Mouse (Mus musculus) CH12.LX (cell line): Measurements from ENCODE around the gene Tmem231. TPM values are rescaled to one million over a fixed set of nuclear protein-coding genes. Genes with fewer than 3 reads are reported as not detected.

ENCODE experiments used
- DNase-seq: peaks from one replicate; pipeline ENCODE4 v3.0.0-alpha.2; 2013; ENCODE audit errors: extremely low read depth
- H3K27ac ChIP-seq: 2 replicates; pipeline ENCODE4 v1.5.1; 2012; ENCODE audit warnings: low read depth, mild to moderate bottlenecking, control low read depth, moderate library complexity; ENCODE audit not compliant: insufficient read depth
- H3K27me3 ChIP-seq: replicated peaks from 2 replicates; pipeline ENCODE3; 2012; ENCODE audit warnings: inconsistent platforms
- H3K36me3 ChIP-seq, 2 experiments: replicated peaks in 1 of 2; 2 replicates each; pipeline versions ENCODE3 to v1.6.1; 2012; ENCODE audit warnings: inconsistent platforms in 1 of 2, low read length in 1 of 2, mild to moderate bottlenecking in 1 of 2, mixed read lengths in 1 of 2, moderate library complexity in 1 of 2; ENCODE audit not compliant: control insufficient read depth in 1 of 2, insufficient read depth in 1 of 2
- H3K4me1 ChIP-seq, 2 experiments: 2 replicates each; pipeline ENCODE4 v1.6.1; 2012; ENCODE audit warnings: inconsistent platforms in 1 of 2, moderate library complexity in 1 of 2; ENCODE audit not compliant: insufficient read depth in 2 of 2, control insufficient read depth in 1 of 2
- H3K4me2 ChIP-seq: 2 replicates; pipeline ENCODE4 v1.6.1; 2012; ENCODE audit warnings: low read depth, mild to moderate bottlenecking, control low read depth; ENCODE audit not compliant: poor library complexity, insufficient read depth, severe bottlenecking
- H3K4me3 ChIP-seq, 3 experiments: fragments of 150-350 bp in 1 of 3; sonication (generic) in 1 of 3; replicated peaks in 1 of 3; 2 replicates each; pipeline versions ENCODE3 to v1.5.1; 2011 to 2012; ENCODE audit warnings: low read depth in 2 of 3, low read length in 2 of 3, mild to moderate bottlenecking in 2 of 3, moderate library complexity in 2 of 3, control low read depth in 1 of 3, improper control_type of control experiment in 1 of 3, inconsistent platforms in 1 of 3, mixed read lengths in 1 of 3; ENCODE audit not compliant: poor library complexity in 1 of 3
- H3K79me2 ChIP-seq: replicated peaks from 2 replicates; pipeline ENCODE4 v1.6.1; 2012; ENCODE audit warnings: mild to moderate bottlenecking, moderate library complexity; ENCODE audit not compliant: control insufficient read depth, poor library complexity, insufficient read depth, severe bottlenecking; ENCODE audit errors: extremely low read depth
- H3K9ac ChIP-seq: 2 replicates; pipeline ENCODE4 v1.6.1; 2012; ENCODE audit warnings: low read depth, mild to moderate bottlenecking, control low read depth, moderate library complexity; ENCODE audit not compliant: insufficient read depth
- H3K9me3 ChIP-seq: replicated peaks from 2 replicates; pipeline ENCODE3; 2012; ENCODE audit warnings: low read length, inconsistent platforms, mixed read lengths
- CTCF ChIP-seq, 2 experiments: IDR thresholded peaks in 1 of 2; conservative IDR thresholded peaks in 1 of 2; 2 replicates each; pipeline ENCODE4 v1.5.1; 2011 to 2012; ENCODE audit warnings: low read depth in 2 of 2, low read length in 2 of 2, improper control_type of control experiment in 1 of 2, inconsistent platforms in 1 of 2, mild to moderate bottlenecking in 1 of 2, moderate library complexity in 1 of 2
- ELF1 ChIP-seq: IDR thresholded peaks from 2 replicates; pipeline ENCODE4 v1.6.1; 2014; ENCODE audit warnings: low read depth, mild to moderate bottlenecking, inconsistent platforms, low read length, improper control_type of control experiment
- EP300 ChIP-seq: IDR thresholded peaks from 2 replicates; pipeline ENCODE4 v1.6.1; 2011; ENCODE audit warnings: low read length, improper control_type of control experiment
- ETS1 ChIP-seq: conservative IDR thresholded peaks from 2 replicates; pipeline ENCODE4 v1.6.1; 2012; ENCODE audit warnings: low read depth, mild to moderate bottlenecking, inconsistent platforms, low read length, improper control_type of control experiment, moderate library complexity
- IRF4 ChIP-seq: IDR thresholded peaks from 2 replicates; pipeline ENCODE4 v1.6.1; 2014; ENCODE audit warnings: low read depth, mild to moderate bottlenecking, inconsistent platforms, low read length, improper control_type of control experiment
- JUN ChIP-seq: IDR thresholded peaks from 2 replicates; pipeline ENCODE4 v1.6.1; 2011; ENCODE audit warnings: low read depth, mild to moderate bottlenecking, low read length, improper control_type of control experiment, moderate library complexity; ENCODE audit not compliant: insufficient read depth
- MYC ChIP-seq: IDR thresholded peaks from 2 replicates; pipeline ENCODE4 v1.6.1; 2011; ENCODE audit warnings: low read depth, mild to moderate bottlenecking, improper control_type of control experiment, low read length
- RAD21 ChIP-seq: IDR thresholded peaks from 2 replicates; pipeline ENCODE4 v1.6.1; 2011; ENCODE audit warnings: low read depth, mild to moderate bottlenecking, low read length, improper control_type of control experiment, moderate library complexity
- SIN3A ChIP-seq: IDR thresholded peaks from 2 replicates; pipeline ENCODE4 v1.6.1; 2012; ENCODE audit warnings: low read length, improper control_type of control experiment, inconsistent platforms
- TBP ChIP-seq: conservative IDR thresholded peaks from 2 replicates; pipeline ENCODE4 v1.6.1; 2011; ENCODE audit warnings: low read depth, low read length, improper control_type of control experiment
- dilution Hi-C: fragments of 300-500 bp; cut with MboI; formaldehyde crosslinking; loops from 2 replicates; pipeline ENCODE4 v1.14.3; 2020; ENCODE audit warnings: low sequenced_read_pairs; ENCODE audit not compliant: extremely low pct_unique_long_range_greater_than_20kb, extremely low pct_ligation_motif_present
- in situ Hi-C: fragments of 300-500 bp; cut with MboI; formaldehyde crosslinking; loops from 3 replicates; pipeline ENCODE4 v1.14.3; 2019; ENCODE audit warnings: low sequenced_read_pairs, low pct_ligation_motif_present, low pct_unique_long_range_greater_than_20kb, mixed read lengths
- polyA plus RNA-seq: library from polyadenylated mRNA; unstranded; fragments of >175 nt; gene quantifications from 2 replicates; pipeline ENCODE4 v1.2.1, GENCODE M21; 2012; ENCODE audit warnings: low read depth; ENCODE audit not compliant: insufficient read length
- total RNA-seq, 2 experiments: library from RNA; depleted of rRNA; stranded (reverse); fragments of 300-350 nt in 1 of 2; fragments of >200 nt in 1 of 2; gene quantifications; 2 replicates each; pipeline ENCODE4 v1.2.3; 2012 to 2014

The Tmem231 gene
- total and polyA plus RNA-seq, 3 experiments = 3.5 to 4.3 (median 3.6) TPM

DNA sequence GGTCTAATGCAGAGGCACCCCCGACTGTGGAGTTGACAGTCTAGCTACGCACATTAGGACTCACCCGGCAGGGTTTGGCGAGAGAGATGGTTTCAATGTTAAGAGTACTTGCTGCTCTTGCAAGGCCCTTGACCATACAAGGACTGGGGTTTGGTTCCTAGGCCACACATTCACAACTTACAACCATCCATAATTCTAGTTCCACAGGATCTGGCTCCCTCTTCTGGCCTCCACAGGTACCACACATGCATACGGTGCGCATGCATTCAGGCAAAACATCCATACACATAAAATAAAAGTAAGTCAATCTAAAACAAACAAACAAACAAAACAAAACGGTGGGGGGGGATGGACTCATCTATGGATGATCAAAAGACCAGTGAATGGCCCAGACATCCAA is 38.7 kb downstream of the Tmem231 start:
- no peaks in the 10 kb centered on the region; a peak in 1 of 4 replicates for H3K4me1 ChIP-seq
- no peak for DNase-seq
- no peak overlapping the region for H3K4me2 ChIP-seq
- no peaks in the 10 kb centered on the region for H3K79me2 ChIP-seq
- H3K36me3 ChIP-seq = no peaks in the 10 kb centered on the region
- dilution Hi-C loops = no loop called here
- H3K9ac ChIP-seq = no peak overlapping the region
- no peak overlapping the region for H3K27ac ChIP-seq
- H3K9me3 ChIP-seq = no peaks in the 10 kb centered on the region
- in situ Hi-C loops = no loop called here
- TF ChIP-seq RAD21 = peak; percentile 24
- TF ChIP-seq CTCF (conservative IDR thresholded peaks at IDR 0.05 in 1 of 2, IDR thresholded peaks at IDR 0.05 in 1 of 2; ENCODE audit: low read depth in 2 of 2, low read length in 2 of 2) = peak; percentile 24 to 44; a peak in 2 of 4 replicates
- no peak for TF ChIP-seq TBP
- no peak for TF ChIP-seq EP300
- H3K4me3 ChIP-seq = no peak overlapping the region
- H3K27me3 ChIP-seq = no peaks in the 10 kb centered on the region

GRCm38 (mm10) chr8:111892615-111893014 is 41.1 kb downstream of the Tmem231 start:
- in situ Hi-C loops (no loop called here), dilution Hi-C loops (no loop called here)
- no peak for TF ChIP-seq MYC
- no peak for TF ChIP-seq TBP
- Histone ChIP-seq H3K79me2 (no peaks in the 10 kb centered on the region), H3K9ac (no peak overlapping the region), H3K4me3 (no peak overlapping the region), H3K36me3 (no peaks in the 10 kb centered on the region), H3K9me3 (no peaks in the 10 kb centered on the region), H3K4me1 (no peaks in the 10 kb centered on the region; a peak in 1 of 4 replicates), H3K27ac (no peak overlapping the region), H3K27me3 (no peaks in the 10 kb centered on the region), H3K4me2 (no peak overlapping the region)
- DNase-seq = no peak

GRCm38 (mm10) chr8:111891983-111892382 is 41.7 kb downstream of the Tmem231 start:
- in situ Hi-C loops = no loop called here
- Histone ChIP-seq H3K27me3 (no peaks in the 10 kb centered on the region), H3K9ac (no peak overlapping the region), H3K9me3 (no peaks in the 10 kb centered on the region), H3K4me3 (no peak overlapping the region), H3K27ac (no peak overlapping the region), H3K79me2 (no peaks in the 10 kb centered on the region), H3K36me3 (no peaks in the 10 kb centered on the region), H3K4me1 (no peaks in the 10 kb centered on the region; a peak in 1 of 4 replicates), H3K4me2 (no peak overlapping the region)
- TF ChIP-seq TBP (no peak), ELF1 (0 out of 2 replicates have a peak, but pooled peaks have one; percentile 15)
- no peak for DNase-seq
- dilution Hi-C loops = no loop called here

- no peaks in the 10 kb centered on the region for H3K79me2 ChIP-seq
- in situ Hi-C loops = no loop called here
- H3K9me3 ChIP-seq = no peaks in the 10 kb centered on the region
- no peak overlapping the region for H3K9ac ChIP-seq
- H3K27ac ChIP-seq = no peak overlapping the region
- no peak overlapping the region for H3K4me2 ChIP-seq
- H3K36me3 ChIP-seq = no peaks in the 10 kb centered on the region
- peaks cover 2% of the 10 kb centered on the region for H3K27me3 ChIP-seq
- H3K4me1 ChIP-seq = peaks cover 4 to 5% of the 10 kb centered on the region in 2 experiments
- TF ChIP-seq TBP = no peak
- TF ChIP-seq ETS1 = no peak
- no peak for TF ChIP-seq IRF4
- TF ChIP-seq SIN3A = no peak
- no peak for TF ChIP-seq JUN
- DNase-seq = no peak
- no peak overlapping the region for H3K4me3 ChIP-seq
- dilution Hi-C loops = no loop called here
Observed at GRCm38 (mm10) chr8:111890911-111891303, 42.8 kb downstream of the Tmem231 start.
